Mouse (Mus musculus): ENCODE results near the gene Ehf.

Ehf gene

DNA sequence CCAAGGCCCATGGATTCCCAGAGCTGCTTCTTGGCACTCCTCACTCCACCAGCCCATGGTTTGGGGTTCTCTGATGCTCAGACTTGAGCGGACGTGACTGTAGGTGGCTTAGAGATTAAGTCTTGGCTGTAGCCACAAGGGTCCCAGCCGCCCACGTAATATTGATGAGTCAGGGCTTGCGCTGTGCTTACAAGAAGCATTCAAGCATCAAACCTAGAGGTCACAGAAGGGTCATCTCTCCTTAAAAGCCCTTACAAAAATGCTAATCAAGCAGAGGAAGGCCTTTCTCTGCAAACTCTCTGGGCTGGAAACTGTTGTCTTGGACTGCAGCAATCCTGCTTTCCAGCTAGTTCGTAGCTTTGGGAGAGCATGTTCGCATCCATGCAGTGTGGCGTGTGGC is 88.2 kb downstream of the Ehf start:
- no peak for DNase-seq (ENCODE audit: low spot score in 2 of 2)

DNA sequence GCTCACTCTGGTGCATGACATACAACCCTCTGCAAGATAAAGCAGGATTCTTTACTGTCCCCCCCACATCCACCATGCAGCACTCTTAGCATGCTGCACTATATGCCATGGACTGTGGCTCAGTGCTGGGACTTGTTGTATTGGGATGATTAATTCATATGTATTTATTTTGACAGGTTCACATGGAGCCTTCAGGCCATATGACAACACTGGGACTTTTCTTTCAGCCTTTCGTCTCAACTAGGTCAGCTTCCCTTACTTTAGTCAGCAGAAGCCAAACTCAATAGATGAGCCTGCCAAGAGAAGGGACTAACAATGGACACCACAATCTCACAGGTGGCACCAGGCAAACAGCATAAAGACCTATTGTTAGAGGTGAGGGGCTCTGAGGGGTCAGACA is 89.5 kb downstream of the Ehf start:
- no peak for DNase-seq (ENCODE audit: low spot score in 2 of 2)
